Mouse (Mus musculus) heart, adult 9 months (tissue): ENCODE results near the gene Lsp1.
A peak's percentile ranks its signal among the peaks of the same experiment; 100 is the strongest.

Source experiments
- DNase-seq, 2 experiments: peaks; one replicate each; pipeline ENCODE4 v3.0.0; 2022; ENCODE audit warnings: low spot score in 2 of 2

The Lsp1 gene

DNA sequence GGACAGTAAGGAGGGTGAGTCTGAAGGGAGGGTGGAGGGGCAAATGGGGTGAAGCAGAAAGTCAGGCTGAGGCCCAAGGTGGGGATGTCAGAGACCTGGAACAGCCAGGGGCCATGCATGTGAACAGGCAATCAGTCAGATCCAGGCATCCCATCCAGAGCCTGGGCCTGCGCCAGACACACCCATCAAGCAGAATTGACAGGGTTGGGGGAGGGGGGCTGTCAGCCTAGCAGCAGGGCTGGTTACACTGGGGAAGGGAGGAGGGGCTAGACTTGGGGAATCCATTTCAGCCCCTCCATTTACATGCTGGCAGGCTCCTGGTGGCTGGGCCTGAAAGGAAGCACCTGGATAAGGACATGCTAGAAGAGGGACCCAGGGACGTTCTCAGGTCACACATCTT is 45.3 kb downstream of the Lsp1 start:
- no peak for DNase-seq

GRCm38 (mm10) chr7:142506501-142506900 is 45.9 kb downstream of the Lsp1 start:
- DNase-seq, result no peak

GRCm38 (mm10) chr7:142507453-142507852 is 46.8 kb downstream of the Lsp1 start:
- DNase-seq, result no peak

DNA sequence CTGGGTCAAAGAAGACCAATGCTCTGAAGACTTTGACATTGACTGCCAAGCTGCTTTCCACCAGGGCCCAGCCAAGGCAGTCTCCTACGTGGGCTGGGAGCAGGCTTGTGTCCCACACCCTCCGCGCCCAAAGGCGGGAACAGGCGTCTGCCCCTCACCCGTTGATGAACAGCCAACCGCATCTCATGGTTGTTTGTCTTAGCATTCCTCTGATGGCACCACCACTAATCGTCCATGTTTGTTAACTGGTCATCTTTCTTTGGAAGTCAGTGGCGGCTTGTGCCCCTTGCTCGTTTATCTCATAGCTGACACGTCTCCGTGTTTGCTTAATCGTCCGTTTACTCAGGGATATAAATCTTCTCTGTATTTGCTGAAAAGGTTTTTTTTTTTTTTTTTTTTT is 48.9 kb downstream of the Lsp1 start:
- DNase-seq, result no peak

- no peak for DNase-seq
These were observed 49.6 kb downstream of the Lsp1 start for GRCm38 (mm10) chr7:142510021-142510777.

- DNase-seq, result no peak
These were observed 53.4 kb downstream of the Lsp1 start for GRCm38 (mm10) chr7:142514048-142514447.

DNA sequence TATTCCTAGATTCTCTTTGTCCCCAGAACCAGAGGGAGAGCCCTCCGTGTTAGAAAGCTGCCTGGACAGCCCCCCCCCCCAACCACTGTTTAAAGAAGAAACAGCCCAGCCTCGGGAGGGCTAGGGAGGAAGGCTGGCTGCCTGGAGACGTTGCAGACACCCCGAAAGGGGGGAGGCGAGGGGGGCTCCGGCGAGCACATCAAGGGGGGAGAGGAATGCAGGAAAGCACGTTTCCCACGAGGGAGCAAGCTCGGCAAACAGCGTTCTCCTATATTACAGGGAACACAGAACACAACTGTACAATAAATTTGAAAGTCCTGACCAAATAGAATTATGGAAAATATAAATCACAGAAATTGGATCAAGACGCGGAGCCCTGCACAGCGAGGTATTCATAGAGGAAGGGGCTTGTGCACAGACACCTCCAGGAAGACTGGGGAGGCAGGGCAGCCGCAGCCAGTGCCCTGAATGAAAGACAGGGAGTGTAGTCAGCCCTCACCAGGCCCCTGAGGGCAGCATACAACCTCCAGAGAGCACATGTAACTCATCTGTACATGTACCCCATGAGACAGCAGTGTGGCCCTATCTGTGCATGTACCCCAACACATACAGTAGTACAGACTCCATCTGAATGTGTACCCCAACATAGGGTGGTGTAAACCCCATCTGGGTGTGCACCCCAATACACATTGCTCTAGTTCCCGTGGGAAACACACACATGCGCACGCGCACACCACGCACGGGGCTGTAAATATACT is 55.8 kb downstream of the Lsp1 start:
- no peak for DNase-seq

- DNase-seq, result no peak
These were observed 56.9 kb downstream of the Lsp1 start for GRCm38 (mm10) chr7:142517531-142517930.

GRCm38 (mm10) chr7:142520331-142520730 is 59.7 kb downstream of the Lsp1 start:
- no peak for DNase-seq

GRCm38 (mm10) chr7:142522352-142522751 is 61.7 kb downstream of the Lsp1 start:
- no peak for DNase-seq

DNA sequence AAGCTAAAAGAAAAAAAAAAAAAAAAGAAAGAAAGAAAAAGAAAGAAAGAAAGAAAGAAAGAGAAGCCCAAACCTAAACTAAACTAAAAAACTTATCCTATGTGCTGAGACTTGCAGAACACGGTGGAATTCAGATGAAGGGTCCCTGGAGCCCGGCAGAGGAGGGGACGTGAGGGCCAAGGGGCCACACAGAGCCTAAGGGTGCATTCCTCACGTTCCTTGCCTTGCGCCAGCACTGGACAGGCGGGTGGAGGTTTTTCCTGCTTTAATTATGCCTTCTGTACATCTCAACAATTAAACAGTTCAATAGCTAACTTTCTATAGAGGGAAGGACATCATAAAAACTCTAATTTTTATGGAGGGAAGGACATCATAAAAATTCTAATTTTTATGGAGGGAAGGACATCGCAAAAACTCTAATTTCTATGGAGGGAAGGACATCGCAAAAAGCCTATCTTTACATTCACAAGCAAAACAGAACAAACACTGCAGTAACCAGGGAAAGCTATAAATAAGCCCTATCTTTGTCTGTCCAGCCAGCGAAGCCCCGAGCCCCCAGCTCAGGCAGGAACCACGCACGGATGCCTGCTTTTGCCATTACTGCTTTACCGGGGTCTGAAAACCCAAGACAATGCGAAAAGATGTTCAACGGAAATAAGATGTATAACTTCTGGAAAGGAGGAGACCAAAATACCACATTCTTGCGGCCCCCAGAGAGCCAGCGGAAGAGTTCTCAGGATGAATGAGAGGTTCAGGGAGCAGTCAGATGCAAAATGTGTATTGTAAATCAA is 62.8 kb downstream of the Lsp1 start:
- DNase-seq, result no peak

GRCm38 (mm10) chr7:142525342-142526178 is 65.0 kb downstream of the Lsp1 start:
- DNase-seq, result peak; percentile 15 to 45

DNA sequence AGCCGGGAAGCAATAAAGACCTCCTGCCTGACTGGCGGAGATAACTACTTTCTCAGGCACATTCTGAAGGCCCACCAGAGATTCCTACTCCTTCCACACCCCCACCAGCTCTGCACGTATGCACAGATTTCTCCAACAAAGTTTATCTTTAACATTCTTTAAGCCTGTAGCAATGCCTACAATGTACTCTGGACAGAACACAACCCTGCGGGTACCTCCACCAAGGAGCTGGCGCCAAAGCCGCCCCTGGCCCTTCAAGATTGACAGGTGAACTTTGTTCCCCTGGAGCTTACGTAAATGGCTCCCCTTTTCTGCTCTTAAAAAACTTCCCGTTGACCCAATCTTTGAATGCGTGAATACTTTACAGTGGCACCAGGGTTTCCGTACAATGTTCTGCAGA is 68.7 kb downstream of the Lsp1 start:
- DNase-seq, result no peak

DNA sequence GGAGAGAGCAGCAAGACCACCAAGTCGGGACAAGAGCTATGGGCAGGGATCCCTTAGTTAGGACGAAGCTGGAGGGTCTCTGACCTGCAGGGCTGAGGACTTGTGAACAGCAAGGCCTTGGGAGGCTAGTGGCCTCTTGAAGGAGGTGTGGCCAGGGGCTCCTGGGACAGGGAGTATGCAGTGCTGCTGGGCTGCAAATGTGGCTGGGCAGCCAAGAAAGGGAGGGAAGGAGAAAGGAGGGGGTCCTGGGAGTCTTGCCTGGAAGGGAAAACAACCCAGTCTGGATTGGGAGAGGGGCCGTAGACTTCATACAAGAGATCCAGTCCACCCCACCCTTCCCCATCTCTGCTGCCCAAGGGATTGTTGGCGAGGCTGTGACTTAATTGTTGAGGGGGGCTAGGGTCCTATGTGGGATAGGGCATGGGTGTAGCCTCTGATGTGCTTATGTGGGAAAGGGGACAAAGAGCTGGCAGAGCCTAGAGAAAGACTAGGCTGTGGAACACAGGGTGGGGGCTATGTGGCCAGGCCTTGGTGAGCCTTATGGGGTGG is 71.4 kb downstream of the Lsp1 start:
- DNase-seq, result peak in 1 of 2 experiments; percentile 15

DNA sequence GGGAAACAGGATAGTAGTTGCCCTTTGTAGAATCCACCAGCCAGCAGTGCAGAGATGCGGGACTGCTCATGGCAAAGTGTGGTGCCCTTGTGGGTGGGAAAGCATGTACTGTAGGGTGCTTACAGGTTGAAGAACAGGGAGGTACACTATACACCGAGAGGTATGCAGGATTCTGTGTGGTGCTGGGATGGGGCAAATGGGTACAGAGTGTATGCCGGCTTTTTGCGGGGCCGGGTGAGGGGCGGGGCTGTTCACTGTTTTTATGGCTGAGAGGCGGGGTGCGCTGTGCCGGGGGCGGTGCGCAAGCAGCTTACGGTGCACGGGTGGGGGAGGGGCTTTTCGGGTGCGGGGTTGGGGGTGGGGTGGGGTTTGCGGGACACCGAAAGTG is 72.1 kb downstream of the Lsp1 start, which contains the start of gene Mrpl23:
TSS of gene Mrpl23 (plus strand) at position 16 of the 388 bp plus-strand sequence.
- DNase-seq, result no peak

DNA sequence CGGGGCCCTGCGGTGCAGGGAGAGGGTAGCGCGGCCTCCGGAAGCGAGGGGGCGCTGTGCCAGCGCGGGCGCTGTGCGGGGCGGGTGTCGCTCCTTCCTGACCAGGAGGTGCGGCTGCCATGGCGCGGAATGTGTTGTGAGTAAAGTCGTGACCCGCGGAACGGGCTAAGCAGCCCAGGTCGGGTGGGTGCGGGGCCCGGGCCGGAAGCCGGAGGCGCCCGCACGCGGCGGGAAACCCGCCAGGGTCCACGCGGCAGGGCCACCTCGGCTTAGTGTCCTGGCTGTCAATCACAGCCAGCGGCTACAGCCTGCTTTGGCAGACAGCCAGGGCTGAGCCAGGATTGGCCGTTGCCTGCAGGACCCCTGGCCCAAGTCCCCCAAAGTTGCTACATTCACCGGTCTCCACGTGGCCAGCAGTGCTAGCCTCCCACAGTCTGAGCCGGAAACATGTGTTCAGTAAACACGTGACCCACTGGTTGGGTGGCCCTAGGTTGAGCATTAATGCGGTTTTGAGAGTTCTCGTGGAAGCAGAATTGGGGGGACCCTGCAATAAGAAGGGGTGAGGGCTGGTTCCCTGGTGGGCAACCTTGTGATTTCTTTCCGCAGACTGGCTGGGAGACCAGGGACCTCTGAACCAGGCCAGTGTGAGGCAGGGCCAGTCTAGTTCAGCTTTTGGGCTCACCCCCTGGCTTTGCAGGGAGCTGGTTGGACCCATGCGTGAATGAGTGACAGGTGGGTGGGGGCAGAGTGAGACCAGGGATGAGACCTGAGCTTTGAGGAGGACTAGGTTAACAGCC is 72.6 kb downstream of the Lsp1 start:
- peak; percentile 78 to 80 for DNase-seq

GRCm38 (mm10) chr7:142535116-142535515 is 74.5 kb downstream of the Lsp1 start:
- no peak for DNase-seq

- no peak for DNase-seq
These were observed 75.2 kb downstream of the Lsp1 start for GRCm38 (mm10) chr7:142535832-142536231.

GRCm38 (mm10) chr7:142537181-142537580 is 76.6 kb downstream of the Lsp1 start:
- no peak for DNase-seq

- DNase-seq, result peak in 1 of 2 experiments; percentile 32
These were observed 77.3 kb downstream of the Lsp1 start for GRCm38 (mm10) chr7:142537879-142538278.
